Mouse (Mus musculus): ENCODE data around the gene Kit. TPM values are rescaled to one million over a fixed set of nuclear protein-coding genes. Genes with fewer than 3 reads are reported as not detected.

Gene Kit
- total and polyA plus RNA-seq, 2 experiments: 2.4 to 4.0 TPM

DNA sequence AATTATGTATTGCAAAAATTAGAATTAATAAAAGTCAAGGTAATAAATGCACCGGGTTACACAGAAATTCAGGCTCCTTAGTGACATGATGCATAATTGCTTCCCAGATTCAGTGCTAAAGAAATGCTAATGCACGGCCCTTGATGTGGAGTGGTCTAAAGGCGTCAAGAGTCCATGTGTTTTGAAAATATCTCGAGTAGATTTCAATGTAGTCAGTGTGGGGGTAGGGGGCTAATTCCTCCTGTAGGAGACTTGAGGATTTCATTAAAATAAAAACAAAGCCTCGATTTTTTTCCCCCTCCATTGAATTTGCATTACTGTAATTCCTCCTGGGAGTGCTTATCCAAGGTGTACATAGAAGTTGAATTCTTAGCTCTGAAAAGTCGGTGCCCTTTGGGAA is 52.0 kb downstream of the Kit start:
- Histone ChIP-seq H3K9ac (ENCODE audit: low read depth, low read length) (no peak overlapping the region), H3K79me2 (ENCODE audit: control insufficient read depth, insufficient read depth, low read length) (no peaks in the 10 kb centered on the region), H3K4me3 (ENCODE audit: insufficient read depth, low read depth, low read length) (no peak overlapping the region), H3K4me1 (ENCODE audit: control insufficient read depth, insufficient read depth, low read length) (no peaks in the 10 kb centered on the region), H3K36me3 (ENCODE audit: control insufficient read depth, insufficient read depth, low read length) (no peaks in the 10 kb centered on the region), H3K27ac (replicated peaks; ENCODE audit: insufficient read depth, low read depth, low read length) (no peak overlapping the region), H3K27me3 (ENCODE audit: control insufficient read depth, insufficient read depth, low read length) (no peaks in the 10 kb centered on the region)
- no peak for DNase-seq (ENCODE audit: extremely low read depth, low read depth, low spot score)
- TF ChIP-seq CTCF (IDR thresholded peaks at IDR 0.05; ENCODE audit: low read depth, low read length) (no peak), POLR2A (IDR thresholded peaks at IDR 0.05; ENCODE audit: extremely low read depth, insufficient read depth, low read length) (no peak)
- 86% methylated on average over 6 of the region's 6 CpGs for WGBS

DNA sequence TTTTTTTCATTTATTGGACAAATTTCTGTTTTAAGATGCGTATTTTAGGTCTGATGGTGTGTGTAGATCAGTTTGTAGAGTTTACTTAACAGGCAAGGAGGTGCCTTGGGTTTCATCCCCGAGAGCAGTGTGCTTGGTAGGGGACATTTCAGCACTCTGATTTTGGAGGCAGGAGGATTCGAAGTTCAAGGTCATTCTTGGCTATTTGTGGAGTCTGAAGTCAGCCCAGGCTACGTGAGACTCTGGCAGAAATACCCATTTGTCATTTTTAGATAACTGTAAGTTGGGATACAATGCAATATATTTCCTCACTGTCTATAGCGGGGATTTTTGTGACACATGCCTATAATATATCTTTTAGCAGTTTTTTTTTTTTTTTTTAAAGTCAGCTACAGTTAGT is 57.5 kb downstream of the Kit start:
- no peak overlapping the region for H3K27ac ChIP-seq (replicated peaks; ENCODE audit: insufficient read depth, low read depth, low read length)

DNA sequence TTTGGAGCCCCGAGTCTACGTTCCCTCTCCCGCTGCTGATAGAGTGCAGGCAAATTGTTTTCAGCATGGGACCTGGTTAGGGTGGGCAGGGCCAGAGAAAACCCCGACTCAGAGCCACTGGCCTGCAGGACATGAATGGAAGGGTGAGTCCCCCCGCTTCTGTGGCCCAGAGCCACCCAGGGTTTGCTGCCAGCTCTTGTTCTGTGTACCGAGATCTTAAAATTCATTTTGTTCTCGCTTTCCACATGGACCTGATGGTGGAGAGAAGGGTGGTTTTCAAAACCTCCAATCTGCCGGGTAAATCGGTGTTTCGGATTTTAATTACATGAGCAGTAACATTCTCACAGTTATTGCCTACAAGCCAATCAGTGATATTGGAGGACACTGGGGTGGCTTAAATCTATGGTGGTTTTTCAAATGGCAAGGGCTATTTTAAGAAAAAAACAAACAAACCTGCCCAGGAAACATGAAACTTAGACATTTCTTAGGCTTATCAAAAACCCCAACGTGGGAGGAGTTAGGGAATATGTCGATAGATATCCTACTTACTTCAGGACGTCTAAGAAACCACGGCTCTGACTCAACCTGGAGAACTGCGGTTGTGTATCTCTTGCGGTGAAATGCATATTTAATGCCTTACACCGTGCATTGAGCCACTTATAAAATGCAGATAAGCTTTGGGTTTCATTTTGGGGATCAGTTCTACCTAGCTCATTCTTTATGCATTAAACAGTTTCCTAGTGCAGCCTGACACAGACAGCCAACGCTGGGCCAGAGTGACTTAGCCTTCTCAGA is 58.3 kb downstream of the Kit start:
- TF ChIP-seq CTCF (IDR thresholded peaks at IDR 0.05; ENCODE audit: low read depth, low read length) (no peak), POLR2A (IDR thresholded peaks at IDR 0.05; ENCODE audit: extremely low read depth, insufficient read depth, low read length) (no peak)
- Histone ChIP-seq H3K36me3 (ENCODE audit: control insufficient read depth, insufficient read depth, low read length) (no peaks in the 10 kb centered on the region), H3K27me3 (ENCODE audit: control insufficient read depth, insufficient read depth, low read length) (no peaks in the 10 kb centered on the region), H3K9ac (ENCODE audit: low read depth, low read length) (no peak overlapping the region), H3K27ac (replicated peaks; ENCODE audit: insufficient read depth, low read depth, low read length) (no peak overlapping the region), H3K4me3 (ENCODE audit: insufficient read depth, low read depth, low read length) (no peak overlapping the region), H3K4me1 (ENCODE audit: control insufficient read depth, insufficient read depth, low read length) (no peaks in the 10 kb centered on the region), H3K79me2 (ENCODE audit: control insufficient read depth, insufficient read depth, low read length) (no peaks in the 10 kb centered on the region)
- 90% methylated on average over 18 of the region's 18 CpGs for WGBS
- no peak for DNase-seq (ENCODE audit: extremely low read depth, low read depth, low spot score)

More for the DNA sequence above, 57.5 kb downstream of the Kit start:
- 73% methylated on average over 5 of the region's 5 CpGs for WGBS
- H3K4me3 ChIP-seq (ENCODE audit: insufficient read depth, low read depth, low read length): no peak overlapping the region
- H3K79me2 ChIP-seq (ENCODE audit: control insufficient read depth, insufficient read depth, low read length): no peaks in the 10 kb centered on the region
- H3K9ac ChIP-seq (ENCODE audit: low read depth, low read length): no peak overlapping the region
- H3K36me3 ChIP-seq (ENCODE audit: control insufficient read depth, insufficient read depth, low read length): no peaks in the 10 kb centered on the region
- H3K4me1 ChIP-seq (ENCODE audit: control insufficient read depth, insufficient read depth, low read length): no peaks in the 10 kb centered on the region
- no peak for DNase-seq (ENCODE audit: extremely low read depth, low read depth, low spot score)
- TF ChIP-seq POLR2A (IDR thresholded peaks at IDR 0.05; ENCODE audit: extremely low read depth, insufficient read depth, low read length): no peak
- TF ChIP-seq CTCF (IDR thresholded peaks at IDR 0.05; ENCODE audit: low read depth, low read length): no peak
- no peaks in the 10 kb centered on the region for H3K27me3 ChIP-seq (ENCODE audit: control insufficient read depth, insufficient read depth, low read length)

DNA sequence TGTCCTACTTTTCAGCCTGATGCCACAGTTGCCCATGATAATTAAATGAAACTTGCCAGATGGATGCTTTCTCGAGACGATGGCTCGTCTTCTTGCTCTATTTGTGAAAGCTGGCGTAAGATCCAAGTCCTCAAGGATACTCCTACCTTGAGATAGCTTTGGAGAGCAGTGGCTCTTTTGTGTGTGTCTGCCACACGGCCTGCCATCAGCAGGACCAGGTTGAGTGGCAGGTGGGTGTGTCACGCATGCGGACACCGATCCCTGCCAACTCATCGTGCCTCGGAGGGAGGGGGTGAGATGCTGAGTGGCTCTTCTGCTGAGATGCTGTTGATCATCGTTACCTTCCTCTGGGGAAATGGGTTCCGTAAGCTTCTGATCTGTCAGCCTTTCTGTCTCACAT is 60.7 kb downstream of the Kit start:
- Histone ChIP-seq H3K27ac (replicated peaks; ENCODE audit: insufficient read depth, low read depth, low read length) (no peak overlapping the region), H3K4me3 (ENCODE audit: insufficient read depth, low read depth, low read length) (no peak overlapping the region), H3K4me1 (ENCODE audit: control insufficient read depth, insufficient read depth, low read length) (no peaks in the 10 kb centered on the region), H3K27me3 (ENCODE audit: control insufficient read depth, insufficient read depth, low read length) (no peaks in the 10 kb centered on the region), H3K79me2 (ENCODE audit: control insufficient read depth, insufficient read depth, low read length) (no peaks in the 10 kb centered on the region), H3K36me3 (ENCODE audit: control insufficient read depth, insufficient read depth, low read length) (no peaks in the 10 kb centered on the region), H3K9ac (ENCODE audit: low read depth, low read length) (no peak overlapping the region)
- TF ChIP-seq CTCF (IDR thresholded peaks at IDR 0.05; ENCODE audit: low read depth, low read length) (no peak), POLR2A (IDR thresholded peaks at IDR 0.05; ENCODE audit: extremely low read depth, insufficient read depth, low read length) (no peak)
- 91% methylated on average over 12 of the region's 12 CpGs for WGBS
- no peak for DNase-seq (ENCODE audit: extremely low read depth, low read depth, low spot score)

DNA sequence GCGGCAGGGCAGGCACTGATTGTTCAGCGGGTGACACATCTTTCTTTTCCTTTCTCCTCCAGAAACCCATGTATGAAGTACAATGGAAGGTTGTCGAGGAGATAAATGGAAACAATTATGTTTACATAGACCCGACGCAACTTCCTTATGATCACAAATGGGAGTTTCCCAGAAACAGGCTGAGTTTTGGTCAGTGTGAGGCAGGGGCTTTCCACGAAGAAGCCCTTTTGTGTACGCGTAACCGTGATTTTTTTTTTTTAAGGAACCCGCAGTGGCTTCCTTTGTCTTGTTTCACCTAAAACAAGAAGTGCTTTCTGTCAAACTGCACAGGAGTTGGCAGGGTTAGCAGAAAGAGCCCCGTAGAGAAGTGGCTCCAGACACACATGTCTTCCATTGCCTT is 65.9 kb downstream of the Kit start:
- H3K36me3 ChIP-seq (ENCODE audit: control insufficient read depth, insufficient read depth, low read length): no peaks in the 10 kb centered on the region
- no peak for DNase-seq (ENCODE audit: extremely low read depth, low read depth, low spot score)
- no peaks in the 10 kb centered on the region for H3K79me2 ChIP-seq (ENCODE audit: control insufficient read depth, insufficient read depth, low read length)
- H3K4me1 ChIP-seq (ENCODE audit: control insufficient read depth, insufficient read depth, low read length): no peaks in the 10 kb centered on the region
- no peaks in the 10 kb centered on the region for H3K27me3 ChIP-seq (ENCODE audit: control insufficient read depth, insufficient read depth, low read length)
- TF ChIP-seq POLR2A (IDR thresholded peaks at IDR 0.05; ENCODE audit: extremely low read depth, insufficient read depth, low read length): no peak
- no peak for TF ChIP-seq CTCF (IDR thresholded peaks at IDR 0.05; ENCODE audit: low read depth, low read length)
- no peak overlapping the region for H3K27ac ChIP-seq (replicated peaks; ENCODE audit: insufficient read depth, low read depth, low read length)
- 70% methylated on average over 11 of the region's 11 CpGs for WGBS
- H3K9ac ChIP-seq (ENCODE audit: low read depth, low read length): no peak overlapping the region
- no peak overlapping the region for H3K4me3 ChIP-seq (ENCODE audit: insufficient read depth, low read depth, low read length)

DNA sequence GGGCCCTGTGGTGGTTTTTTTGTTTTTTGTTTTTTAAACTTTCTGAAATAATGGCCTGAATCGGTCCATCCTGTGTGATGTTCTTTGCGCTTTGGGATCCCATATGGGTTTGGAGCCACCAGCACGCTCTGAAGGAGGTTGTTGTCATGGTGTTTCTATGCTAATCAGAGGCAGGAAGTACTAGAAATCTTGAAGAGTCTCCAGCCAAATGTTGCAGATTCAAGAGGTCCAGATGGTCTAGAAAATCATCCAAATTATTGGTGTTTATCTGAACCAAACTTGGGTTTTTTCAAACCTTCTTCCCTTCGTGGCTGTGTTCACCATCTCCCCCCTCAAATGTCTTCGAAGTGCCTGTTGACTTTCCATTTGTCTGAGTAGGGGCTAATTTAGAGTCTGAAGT is 72.3 kb downstream of the Kit start:
- 88% methylated on average over 5 of the region's 5 CpGs for WGBS
- no peak for DNase-seq (ENCODE audit: extremely low read depth, low read depth, low spot score)
- Histone ChIP-seq H3K27ac (replicated peaks; ENCODE audit: insufficient read depth, low read depth, low read length) (no peak overlapping the region), H3K4me1 (ENCODE audit: control insufficient read depth, insufficient read depth, low read length) (no peaks in the 10 kb centered on the region), H3K9ac (ENCODE audit: low read depth, low read length) (no peak overlapping the region), H3K27me3 (ENCODE audit: control insufficient read depth, insufficient read depth, low read length) (no peaks in the 10 kb centered on the region), H3K79me2 (ENCODE audit: control insufficient read depth, insufficient read depth, low read length) (no peaks in the 10 kb centered on the region), H3K36me3 (ENCODE audit: control insufficient read depth, insufficient read depth, low read length) (no peaks in the 10 kb centered on the region), H3K4me3 (ENCODE audit: insufficient read depth, low read depth, low read length) (no peak overlapping the region)
- TF ChIP-seq CTCF (IDR thresholded peaks at IDR 0.05; ENCODE audit: low read depth, low read length) (no peak), POLR2A (IDR thresholded peaks at IDR 0.05; ENCODE audit: extremely low read depth, insufficient read depth, low read length) (no peak)

Measured in liver, adult 2 months (tissue).